Mouse (Mus musculus) adrenal gland, postnatal 25 days (tissue): ENCODE results near the gene Hivep2. TPM values are rescaled to one million over a fixed set of nuclear protein-coding genes. Genes with fewer than 3 reads are reported as not detected.

Experiments
- DNase-seq: peaks from one replicate; pipeline ENCODE4 v3.0.0; 2021; ENCODE audit warnings: mixed read lengths
- long read RNA-seq: library from polyadenylated mRNA; stranded (forward); transcript quantifications from one replicate; pipeline ENCODE4 v2.0.0, GENCODE M21; 2021
- total RNA-seq: library from RNA; stranded (reverse); gene quantifications from 2 replicates; pipeline ENCODE4 v1.2.3, GENCODE M21; 2021

Gene Hivep2
- total RNA-seq = 34.0 and 41.7 TPM in 2 replicates
- long read RNA-seq, partial matches to known transcripts = 2 of 4 reads
- long read RNA-seq, other reads (novel, unspliced or antisense) = 2 of 4 reads

GRCm38 (mm10) chr10:13965974-13966829 is at the start of gene Hivep2:
Gene Hivep2 (plus strand): TSS chr10:13966075.
- DNase-seq = peak; percentile 71

- peak; percentile 31 for DNase-seq
Observed at GRCm38 (mm10) chr10:13916645-13917342, 49.1 kb upstream of the Hivep2 start.

GRCm38 (mm10) chr10:13921641-13922385 is 44.1 kb upstream of the Hivep2 start:
- no peak for DNase-seq

DNA sequence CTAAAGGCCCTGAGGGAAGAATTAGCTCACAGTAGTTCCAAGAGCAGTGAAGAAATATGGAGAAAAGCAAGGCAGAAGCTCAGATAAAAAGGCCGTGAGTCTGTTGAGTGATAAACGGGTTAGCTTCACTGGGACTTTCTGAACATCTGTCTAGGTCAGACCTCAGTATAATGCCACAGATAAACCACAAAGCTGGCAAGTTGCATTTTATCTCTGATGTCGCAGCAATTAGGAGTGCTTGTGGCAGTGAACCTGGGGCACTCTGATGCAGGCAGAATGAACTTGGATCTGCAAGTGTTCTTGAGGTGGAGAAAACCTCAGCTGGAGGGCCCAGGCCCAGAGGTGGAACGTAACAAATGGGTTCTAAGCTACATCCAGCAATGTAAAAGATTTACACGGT is 36.6 kb upstream of the Hivep2 start:
- DNase-seq = no peak

- no peak for DNase-seq
Observed at GRCm38 (mm10) chr10:13932147-13932546, 33.7 kb upstream of the Hivep2 start.

- no peak for DNase-seq
Observed at GRCm38 (mm10) chr10:13933320-13933719, 32.6 kb upstream of the Hivep2 start.

DNA sequence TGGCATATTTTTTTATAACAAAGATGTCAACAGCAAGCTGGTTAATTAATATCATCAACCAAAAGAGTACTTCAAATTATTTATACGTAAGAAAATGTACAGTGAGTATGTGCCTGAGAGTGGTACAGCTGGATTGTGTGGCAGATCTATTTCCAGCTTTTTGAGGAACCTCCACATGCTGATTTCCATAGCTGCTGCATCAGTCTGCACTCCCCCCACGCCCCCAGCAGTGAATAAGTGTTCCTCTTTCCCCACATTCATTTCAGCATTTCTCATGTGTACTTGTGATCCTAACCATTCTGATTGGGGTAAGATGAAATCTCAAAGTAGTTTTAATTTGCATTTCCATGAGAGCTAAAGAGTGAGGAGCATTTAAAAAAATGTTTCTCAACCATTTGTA is 30.2 kb upstream of the Hivep2 start:
- DNase-seq = no peak

GRCm38 (mm10) chr10:13941406-13941805 is 24.5 kb upstream of the Hivep2 start:
- no peak for DNase-seq

DNA sequence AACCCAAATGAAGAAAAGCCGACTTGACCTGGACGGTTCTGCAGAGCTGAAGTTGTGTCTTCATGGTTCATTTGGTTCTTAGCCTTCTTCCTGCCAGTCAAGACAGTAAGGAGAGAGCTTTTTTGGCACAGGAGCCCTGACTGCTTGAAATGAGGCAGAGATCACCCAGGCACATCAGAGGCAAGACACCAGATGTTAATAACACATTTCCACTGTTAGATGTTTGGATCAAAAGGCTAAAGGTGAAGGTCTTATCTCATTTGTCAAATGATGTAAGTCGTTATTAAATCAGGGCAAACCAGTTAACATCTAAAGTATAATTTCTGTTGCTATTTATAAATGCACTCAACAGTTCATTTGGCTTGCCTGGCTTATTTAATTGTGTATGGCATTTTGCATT is 22.2 kb upstream of the Hivep2 start:
- no peak for DNase-seq

GRCm38 (mm10) chr10:13946498-13946897 is 19.4 kb upstream of the Hivep2 start:
- DNase-seq = no peak

DNA sequence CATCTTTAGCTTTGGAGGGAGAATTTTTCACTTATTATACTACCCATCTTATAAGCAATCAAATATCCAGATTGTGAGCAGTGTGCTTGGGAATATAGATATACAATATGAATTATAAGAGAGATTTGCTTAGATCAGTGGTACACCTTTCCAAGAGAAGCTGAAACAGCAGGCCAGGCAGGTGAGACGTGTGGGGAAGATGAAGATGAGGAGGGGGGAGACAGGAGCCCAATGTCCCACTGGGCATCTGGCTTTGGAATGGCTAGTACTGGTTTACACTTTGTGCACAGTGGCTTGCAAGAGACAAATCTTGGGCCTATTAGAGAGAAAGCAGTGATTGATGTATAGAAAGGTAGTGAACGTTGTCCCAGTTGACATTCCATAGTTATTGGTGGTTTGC is 2.9 kb upstream of the Hivep2 start:
- no peak for DNase-seq

GRCm38 (mm10) chr10:13963908-13964500 is 1.9 kb upstream of the Hivep2 start:
- DNase-seq = no peak

DNA sequence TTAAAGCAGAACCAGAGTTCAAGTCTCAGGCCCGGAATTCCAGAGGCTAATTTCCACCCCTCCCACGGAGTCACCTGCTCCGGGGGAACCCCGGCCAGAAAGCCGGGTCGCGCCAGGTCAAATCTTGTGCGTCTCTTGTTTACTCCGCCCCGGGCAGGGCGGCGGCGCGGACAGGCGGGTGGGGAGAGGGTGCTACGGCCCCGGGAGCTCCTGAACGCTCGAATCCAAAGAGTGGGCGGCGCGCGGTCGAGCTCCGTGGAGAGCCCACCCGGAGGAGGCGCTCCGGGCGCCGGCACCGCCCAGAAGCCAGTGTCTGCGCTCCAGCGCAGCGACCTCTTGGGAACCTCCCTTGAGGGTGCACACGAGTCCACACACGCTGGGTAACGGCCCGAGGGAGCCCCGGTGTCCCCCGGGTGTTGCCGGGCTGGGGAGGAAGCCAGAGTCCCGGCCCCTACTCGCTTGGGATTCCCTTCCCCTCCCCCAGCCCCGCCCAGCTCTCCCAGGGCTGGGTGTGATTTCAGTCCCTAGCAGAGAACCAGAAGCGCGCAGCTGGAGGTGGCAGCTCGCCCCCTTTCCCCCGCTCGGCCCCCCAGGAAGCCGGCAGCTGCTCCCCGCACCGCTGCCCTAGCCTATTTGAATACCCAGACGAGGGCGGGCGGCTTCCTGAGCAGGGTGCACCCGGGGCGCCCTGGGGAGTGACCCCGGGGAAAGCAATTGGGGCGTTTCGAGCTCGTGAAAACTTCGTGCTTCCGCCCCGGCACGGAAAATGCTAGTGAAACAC is 1.2 kb upstream of the Hivep2 start:
- DNase-seq = peak; percentile 91

DNA sequence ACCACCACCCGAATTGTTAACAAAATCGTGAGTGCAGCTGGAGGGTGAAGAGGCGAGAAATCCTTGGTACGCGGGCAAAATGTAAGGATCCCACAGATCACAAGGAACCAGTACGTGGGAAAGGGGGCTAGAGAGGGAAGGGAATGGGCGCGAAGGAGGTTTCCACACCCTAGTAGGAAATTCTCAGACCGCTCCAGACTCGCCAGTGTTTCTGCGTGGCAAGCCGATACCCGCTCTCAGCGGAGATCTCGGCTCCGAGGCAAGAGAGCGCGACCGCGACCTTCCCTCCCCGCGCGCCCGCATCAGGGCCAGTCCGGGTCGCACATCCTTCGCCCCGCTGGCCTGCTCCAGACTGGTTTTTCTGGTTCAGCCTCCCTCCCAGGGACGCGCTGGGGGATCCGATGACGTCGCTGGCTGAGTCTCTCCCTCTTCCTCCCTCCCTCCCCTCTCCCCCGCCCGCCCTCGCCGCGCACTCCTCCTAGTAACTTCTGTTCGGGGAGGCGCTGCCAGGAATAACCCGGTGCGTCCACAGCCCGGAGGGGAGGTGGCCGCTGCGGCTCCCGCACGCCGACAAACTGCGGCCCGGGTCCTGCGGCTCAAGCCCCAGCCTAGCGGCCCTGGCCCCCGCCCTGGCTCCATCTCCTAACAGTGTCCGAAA is 430 bp upstream of the Hivep2 start:
- DNase-seq = peak; percentile 93

DNA sequence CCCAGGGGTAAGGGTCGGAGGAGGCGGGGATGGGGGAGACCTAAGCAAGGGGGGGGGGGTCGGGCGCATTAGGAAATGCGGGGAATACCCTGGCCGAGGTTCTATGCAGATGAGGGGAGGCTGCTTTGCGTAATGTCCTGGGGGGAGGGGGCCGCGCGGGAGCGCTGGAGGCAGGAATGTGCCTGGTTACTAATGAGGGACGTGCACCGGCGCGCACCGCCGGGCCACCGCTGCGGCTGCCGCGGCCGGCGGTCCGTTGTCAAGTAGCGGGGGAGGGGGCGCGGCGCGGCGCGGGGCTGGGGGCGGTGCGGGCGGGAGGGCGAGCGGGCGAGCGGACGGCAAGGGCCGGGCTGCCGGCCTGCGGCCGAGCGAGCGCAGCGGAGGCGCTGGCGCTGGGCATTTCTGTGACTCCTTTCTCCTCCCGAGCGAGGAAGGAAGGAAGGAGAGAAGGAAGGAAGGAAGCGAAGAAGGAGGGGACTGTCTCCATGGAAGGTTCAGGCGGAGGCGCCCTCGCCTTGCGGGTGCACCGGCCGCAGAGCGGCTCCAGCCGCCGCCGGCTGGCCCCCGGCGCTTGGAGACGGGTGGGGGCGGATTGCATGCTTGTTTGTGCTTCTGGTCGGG is 1.1 kb downstream of the Hivep2 start:
- peak; percentile 79 for DNase-seq

GRCm38 (mm10) chr10:13967451-13968233 is 1.8 kb downstream of the Hivep2 start:
- peak; percentile 79 for DNase-seq

GRCm38 (mm10) chr10:13968234-13968555 is 2.3 kb downstream of the Hivep2 start:
- DNase-seq = no peak

- DNase-seq = no peak
Observed at GRCm38 (mm10) chr10:13968989-13969388, 3.1 kb downstream of the Hivep2 start.

DNA sequence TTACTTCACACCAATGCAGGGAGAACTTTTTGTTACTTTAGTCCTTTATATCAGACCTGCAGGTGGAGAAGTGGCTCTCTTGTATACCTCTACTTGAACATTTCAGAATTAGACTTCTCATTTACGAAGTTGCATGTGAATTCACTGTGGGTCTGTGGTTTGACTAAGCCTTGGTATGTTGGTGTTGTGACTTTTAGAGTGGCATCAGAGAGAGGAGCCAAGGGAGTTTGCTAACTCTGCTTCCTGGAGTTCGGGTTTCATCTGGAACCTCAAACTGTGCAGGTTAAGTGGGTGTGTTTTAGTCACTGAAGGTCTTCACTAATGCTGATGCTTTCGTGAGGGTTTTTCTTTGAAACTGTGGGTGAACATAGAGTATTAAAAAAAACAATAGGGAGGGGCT is 4.4 kb downstream of the Hivep2 start:
- no peak for DNase-seq

DNA sequence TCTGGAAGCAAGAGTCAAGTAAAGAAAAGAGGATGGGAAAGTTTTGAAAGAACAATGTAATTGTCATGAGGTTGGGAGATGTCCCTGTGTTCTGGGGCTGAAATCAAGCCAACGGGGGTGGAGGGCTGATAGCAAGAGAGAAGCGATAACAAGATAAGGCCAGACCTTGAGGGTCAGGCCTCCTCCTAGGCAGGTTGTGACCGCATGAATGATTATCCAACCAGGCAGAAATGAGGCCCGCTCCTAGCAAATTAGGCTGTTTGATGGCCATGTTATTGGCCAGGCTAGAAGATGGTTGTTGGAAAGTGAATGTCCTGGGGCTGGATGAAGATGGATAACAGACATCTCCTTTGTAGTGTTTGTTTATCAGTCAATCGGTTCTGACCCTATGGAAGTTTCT is 5.4 kb downstream of the Hivep2 start:
- no peak for DNase-seq
